ENCODE assay signal across 20 mouse cellular contexts in the genomic region with DNA sequence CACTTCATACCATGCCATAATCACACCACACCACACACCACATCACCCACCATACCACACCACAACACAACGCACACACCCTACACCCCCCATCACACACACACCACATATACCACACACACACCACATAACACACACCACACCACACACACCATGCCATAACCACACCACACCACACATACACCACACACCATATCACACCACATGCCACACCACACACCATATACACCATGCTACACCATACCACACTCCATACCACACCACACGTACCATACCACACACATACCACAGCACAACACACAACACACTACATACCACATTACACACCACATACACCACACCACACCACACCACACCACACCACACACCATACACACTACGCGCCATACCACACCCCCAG.
A peak's percentile ranks its signal among the peaks of the same experiment; 100 is the strongest.
DNase-seq lines count a peak whose midpoint lies in the region; ATAC-seq and TF ChIP-seq lines count a peak whose summit lies in the region.
"Had no signal": no experiment of that assay in that cellular context is flagged by ENCODE, and none has a peak within 500 bp of the region (broad histone marks: within the 10 kb centered on the region; RNA-seq: fewer than 3 reads in every experiment).

No protein-coding gene starts in this region.

- no peaks in the 10 kb centered on the region for H3K9me3 ChIP-seq in hindbrain, postnatal 0 days (ENCODE audit: low read length)
- no peaks in the 10 kb centered on the region for H3K9me3 ChIP-seq in hindbrain, embryonic 10.5 days
- H3K9me3 ChIP-seq in midbrain, embryonic 13.5 days: no peaks in the 10 kb centered on the region
- no peaks in the 10 kb centered on the region for H3K9me3 ChIP-seq in midbrain, embryonic 16.5 days (replicated peaks; ENCODE audit: control insufficient read depth, low read length, poor library complexity, severe bottlenecking)
- H3K9me3 ChIP-seq in embryonic facial prominence, embryonic 12.5 days: no peaks in the 10 kb centered on the region
- H3K9me3 ChIP-seq in limb, embryonic 13.5 days: no peaks in the 10 kb centered on the region
- H3K9me3 ChIP-seq: forebrain, embryonic 15.5 days; heart, embryonic 15.5 days; hindbrain, embryonic 15.5 days had no signal

- H3K9ac ChIP-seq in hindbrain, postnatal 0 days (replicated peaks; ENCODE audit: low read length): no peak overlapping the region
- H3K9ac ChIP-seq in midbrain, embryonic 13.5 days (replicated peaks): no peak overlapping the region
- no peak overlapping the region for H3K9ac ChIP-seq in midbrain, embryonic 16.5 days (ENCODE audit: low read depth, low read length)
- peak overlapping the region; percentile 30; the same call in 1 of the 2 replicates for H3K9ac ChIP-seq in embryonic facial prominence, embryonic 12.5 days
- no peak overlapping the region for H3K9ac ChIP-seq in limb, embryonic 13.5 days
- H3K9ac ChIP-seq: forebrain, embryonic 15.5 days; heart, embryonic 15.5 days; hindbrain, embryonic 15.5 days had no signal

- H3K27ac ChIP-seq in hindbrain, postnatal 0 days: no peak overlapping the region
- H3K27ac ChIP-seq in hindbrain, embryonic 10.5 days: no peak overlapping the region
- H3K27ac ChIP-seq in midbrain, embryonic 13.5 days: no peak overlapping the region
- no peak overlapping the region for H3K27ac ChIP-seq in midbrain, embryonic 16.5 days (ENCODE audit: low read length)
- H3K27ac ChIP-seq in embryonic facial prominence, embryonic 12.5 days: no peak overlapping the region
- H3K27ac ChIP-seq in limb, embryonic 13.5 days: no peak overlapping the region
- H3K27ac ChIP-seq: forebrain, embryonic 15.5 days; heart, embryonic 15.5 days; hindbrain, embryonic 15.5 days had no signal

- no peaks in the 10 kb centered on the region for H3K4me1 ChIP-seq in hindbrain, postnatal 0 days (ENCODE audit: insufficient read depth, low read length)
- no peaks in the 10 kb centered on the region for H3K4me1 ChIP-seq in hindbrain, embryonic 10.5 days (replicated peaks)
- no peaks in the 10 kb centered on the region for H3K4me1 ChIP-seq in midbrain, embryonic 13.5 days (replicated peaks)
- no peaks in the 10 kb centered on the region for H3K4me1 ChIP-seq in midbrain, embryonic 16.5 days (ENCODE audit: control insufficient read depth, insufficient read depth, low read length)
- no peaks in the 10 kb centered on the region for H3K4me1 ChIP-seq in embryonic facial prominence, embryonic 12.5 days
- H3K4me1 ChIP-seq in limb, embryonic 13.5 days: peaks cover 8% of the 10 kb centered on the region; the same call in 1 of the 2 replicates
- H3K4me1 ChIP-seq: forebrain, embryonic 15.5 days; hindbrain, embryonic 15.5 days had no signal

- H3K27me3 ChIP-seq in hindbrain, postnatal 0 days (ENCODE audit: insufficient read depth, low read length): no peaks in the 10 kb centered on the region
- no peaks in the 10 kb centered on the region for H3K27me3 ChIP-seq in hindbrain, embryonic 10.5 days (ENCODE audit: insufficient read depth, poor library complexity, severe bottlenecking)
- H3K27me3 ChIP-seq in midbrain, embryonic 13.5 days: no peaks in the 10 kb centered on the region
- H3K27me3 ChIP-seq in midbrain, embryonic 16.5 days (ENCODE audit: control insufficient read depth, insufficient read depth, low read depth, low read length): no peaks in the 10 kb centered on the region
- H3K27me3 ChIP-seq in embryonic facial prominence, embryonic 12.5 days: no peaks in the 10 kb centered on the region
- no peaks in the 10 kb centered on the region; the same call in 1 of the 2 replicates for H3K27me3 ChIP-seq in limb, embryonic 13.5 days
- H3K27me3 ChIP-seq: CH12.LX; forebrain, embryonic 15.5 days; heart, embryonic 15.5 days; hindbrain, embryonic 15.5 days had no signal

- WGBS in hindbrain, postnatal 0 days: 97% methylated on average over 4 of the region's 4 CpGs
- WGBS in hindbrain, embryonic 10.5 days: 93% methylated on average over 4 of the region's 4 CpGs
- WGBS in midbrain, embryonic 13.5 days: 96% methylated on average over 4 of the region's 4 CpGs
- WGBS in midbrain, embryonic 16.5 days: 99% methylated on average over 4 of the region's 4 CpGs
- 95% methylated on average over 4 of the region's 4 CpGs for WGBS in embryonic facial prominence, embryonic 12.5 days
- 95% methylated on average over 4 of the region's 4 CpGs for WGBS in limb, embryonic 13.5 days

- H3K4me2 ChIP-seq in hindbrain, postnatal 0 days (ENCODE audit: low read depth, low read length): no peak overlapping the region
- no peak overlapping the region for H3K4me2 ChIP-seq in midbrain, embryonic 13.5 days (replicated peaks)
- no peak overlapping the region for H3K4me2 ChIP-seq in midbrain, embryonic 16.5 days (ENCODE audit: low read length)
- no peak overlapping the region for H3K4me2 ChIP-seq in embryonic facial prominence, embryonic 12.5 days (replicated peaks)
- H3K4me2 ChIP-seq in limb, embryonic 13.5 days (replicated peaks): no peak overlapping the region
- H3K4me2 ChIP-seq: forebrain, embryonic 15.5 days; heart, embryonic 11.5 days; heart, embryonic 15.5 days; hindbrain, embryonic 15.5 days had no signal

- H3K36me3 ChIP-seq in hindbrain, postnatal 0 days (ENCODE audit: insufficient read depth, low read length): no peaks in the 10 kb centered on the region
- H3K36me3 ChIP-seq in hindbrain, embryonic 10.5 days: no peaks in the 10 kb centered on the region
- H3K36me3 ChIP-seq in midbrain, embryonic 13.5 days: no peaks in the 10 kb centered on the region
- H3K36me3 ChIP-seq in midbrain, embryonic 16.5 days (ENCODE audit: control insufficient read depth, insufficient read depth, low read length): no peaks in the 10 kb centered on the region
- H3K36me3 ChIP-seq in embryonic facial prominence, embryonic 12.5 days: no peaks in the 10 kb centered on the region
- no peaks in the 10 kb centered on the region for H3K36me3 ChIP-seq in limb, embryonic 13.5 days
- H3K36me3 ChIP-seq: forebrain, embryonic 15.5 days; heart, embryonic 15.5 days; hindbrain, embryonic 15.5 days had no signal

- no peak overlapping the region for H3K4me3 ChIP-seq in hindbrain, postnatal 0 days (ENCODE audit: low read length)
- no peak overlapping the region for H3K4me3 ChIP-seq in hindbrain, embryonic 10.5 days
- no peak overlapping the region for H3K4me3 ChIP-seq in midbrain, embryonic 13.5 days (replicated peaks)
- no peak overlapping the region for H3K4me3 ChIP-seq in midbrain, embryonic 16.5 days (ENCODE audit: low read depth, low read length)
- no peak overlapping the region for H3K4me3 ChIP-seq in embryonic facial prominence, embryonic 12.5 days
- H3K4me3 ChIP-seq in limb, embryonic 13.5 days: no peak overlapping the region
- H3K4me3 ChIP-seq: forebrain, embryonic 15.5 days; heart, embryonic 15.5 days; hindbrain, embryonic 15.5 days had no signal

- ATAC-seq in hindbrain, postnatal 0 days: peak; percentile 35; the same call in 1 of the 2 replicates
- ATAC-seq in midbrain, embryonic 13.5 days: peak; percentile 20; the same call in 1 of the 2 replicates
- no peak for ATAC-seq in midbrain, embryonic 16.5 days
- no peak for ATAC-seq in embryonic facial prominence, embryonic 12.5 days (ENCODE audit: insufficient number of reproducible peaks, insufficient read depth, low FRiP score, low TSS enrichment)
- 0 out of 2 replicates have a peak, but pooled peaks have one; percentile 24 for ATAC-seq in limb, embryonic 13.5 days (ENCODE audit: low FRiP score, low read depth)
- ATAC-seq: forebrain, embryonic 15.5 days; inflammation-experienced regulatory T-cells, adult 6 months had no signal

- DNase-seq in hindbrain, postnatal 0 days (ENCODE audit: low spot score): no peak
- no peak for DNase-seq in hindbrain, embryonic 10.5 days (ENCODE audit: low spot score)
- DNase-seq in gastrocnemius, postnatal 4 days (ENCODE audit: low spot score in 2 of 2): no peak
- DNase-seq: adrenal gland, adult 8-10 months; adrenal gland, postnatal 36 days; cerebellum, adult 8-10 months; cerebellum, postnatal 14 days; embryo, embryonic 11 days; gastrocnemius, postnatal 36 days; heart, adult 18-20 months had no signal

- no peak for TF ChIP-seq CTCF in hindbrain, postnatal 0 days (IDR thresholded peaks at IDR 0.05; ENCODE audit: low read depth)

Comparison
In these comparisons a context has a peak if more than half of its experiments do, and no peak if none do; other contexts are left out.
1. ATAC-seq: peak in hindbrain, postnatal 0 days (single experiment), midbrain, embryonic 13.5 days (single experiment) and limb, embryonic 13.5 days (single experiment); none in midbrain, embryonic 16.5 days (single experiment) and embryonic facial prominence, embryonic 12.5 days (single experiment).